Mouse (Mus musculus) hindbrain, embryonic 16.5 days (tissue): ENCODE results near the gene Mcl1. TPM values are rescaled to one million over a fixed set of nuclear protein-coding genes. Genes with fewer than 3 reads are reported as not detected.
A peak's percentile ranks its signal among the peaks of the same experiment; 100 is the strongest.
"Not testable (repeated sequence)": the region's sequence is repeated elsewhere in the genome, so short reads cannot be mapped to it uniquely, and the experiment has no call there.

ENCODE experiments used
- ATAC-seq: fragments of 200-750 bp; cut with Nextera tagmentation; 2 replicates; pipeline ENCODE4 v1.8.0; 2017; ENCODE audit warnings: moderate TSS enrichment, moderate library complexity
- H3K27ac ChIP-seq: fragments of 300-500 bp; sonication (generic); 2 replicates; pipeline ENCODE4 v1.5.1; 2014; ENCODE audit warnings: low read depth, mild to moderate bottlenecking, control low read depth, low read length, moderate library complexity
- H3K27me3 ChIP-seq: fragments of 300-500 bp; sonication (generic); replicated peaks from 2 replicates; pipeline ENCODE4 v1.6.1; 2014; ENCODE audit warnings: low read length; ENCODE audit not compliant: control insufficient read depth, insufficient read depth
- H3K36me3 ChIP-seq: fragments of 300-500 bp; sonication (generic); 2 replicates; pipeline ENCODE4 v1.6.1; 2014; ENCODE audit warnings: mild to moderate bottlenecking, low read length, moderate library complexity, mixed read lengths; ENCODE audit not compliant: control insufficient read depth, insufficient read depth
- H3K4me1 ChIP-seq: fragments of 300-500 bp; sonication (generic); 2 replicates; pipeline ENCODE4 v1.6.1; 2014; ENCODE audit warnings: low read depth, low read length; ENCODE audit not compliant: control insufficient read depth, insufficient read depth
- H3K4me2 ChIP-seq: fragments of 300-500 bp; sonication (generic); 2 replicates; pipeline ENCODE4 v1.6.1; 2014; ENCODE audit warnings: mild to moderate bottlenecking, low read length, control low read depth, moderate library complexity
- H3K4me3 ChIP-seq: fragments of 300-500 bp; sonication (generic); 2 replicates; pipeline ENCODE4 v1.5.1; 2014; ENCODE audit warnings: mild to moderate bottlenecking, low read length, control low read depth, moderate library complexity
- H3K9ac ChIP-seq: fragments of 300-500 bp; sonication (generic); 2 replicates; pipeline ENCODE4 v1.6.1; 2014; ENCODE audit warnings: low read depth, mild to moderate bottlenecking, control low read depth, low read length, moderate library complexity
- H3K9me3 ChIP-seq: fragments of 300-500 bp; sonication (generic); 2 replicates; pipeline ENCODE4 v1.6.1; 2014; ENCODE audit warnings: mild to moderate bottlenecking, low read length, moderate library complexity; ENCODE audit not compliant: control insufficient read depth
- WGBS: fragments of 180-500 bp; shearing (Covaris S2); extraction: QIAGEN DNeasy Blood & Tissue Kit; methylation state at CpG from one replicate; pipeline ENCODE4 v1.1.7; 2014; 5-methylcytosine and 5-hydroxymethylcytosine counted together
- polyA plus RNA-seq: library from polyadenylated mRNA; unstranded; fragments of >200 nt; fragmentation: Nextera tagmentation; extraction: Ambion mirVana; gene quantifications from 2 replicates; pipeline ENCODE4 v1.2.1, GENCODE M21; 2015

Mcl1 gene
- polyA plus RNA-seq, 1 experiment from 2014 or later, result 20.2 TPM

GRCm38 (mm10) chr3:95654371-95654770, 4.2 kb upstream of the Mcl1 start:
- H3K27ac ChIP-seq, H3K4me2 ChIP-seq, H3K9ac ChIP-seq, H3K9me3 ChIP-seq, H3K36me3 ChIP-seq, H3K27me3 ChIP-seq, H3K4me3 ChIP-seq, ATAC-seq, H3K4me1 ChIP-seq: not testable (repeated sequence)
- WGBS, result 93% methylated on average over 3 of the region's 3 CpGs

- H3K9me3 ChIP-seq, result no peaks in the 10 kb centered on the region
- H3K27ac ChIP-seq, result no peak overlapping the region
- H3K27me3 ChIP-seq, result no peaks in the 10 kb centered on the region
- peaks cover 5% of the 10 kb centered on the region for H3K4me1 ChIP-seq
- WGBS, result 88% methylated on average over 5 of the region's 5 CpGs
- no peak overlapping the region for H3K4me2 ChIP-seq
- H3K36me3 ChIP-seq, result no peaks in the 10 kb centered on the region; the same call in 1 of the 2 replicates
- no peak overlapping the region for H3K9ac ChIP-seq
- no peak overlapping the region for H3K4me3 ChIP-seq
- ATAC-seq, result no peak
Observed at GRCm38 (mm10) chr3:95655437-95655836, 3.2 kb upstream of the Mcl1 start.

- ATAC-seq, result no peak
- Histone ChIP-seq H3K9me3 (no peaks in the 10 kb centered on the region), H3K4me3 (no peak overlapping the region), H3K27ac (no peak overlapping the region), H3K9ac (no peak overlapping the region), H3K36me3 (peaks cover 3% of the 10 kb centered on the region; the same call in 1 of the 2 replicates), H3K4me1 (peaks cover 18% of the 10 kb centered on the region), H3K4me2 (no peak overlapping the region), H3K27me3 (no peaks in the 10 kb centered on the region)
- 93% methylated on average over 3 of the region's 3 CpGs for WGBS
Observed at GRCm38 (mm10) chr3:95657108-95657507, 1.5 kb upstream of the Mcl1 start.

GRCm38 (mm10) chr3:95657711-95658110, 877 bp upstream of the Mcl1 start:
- H3K4me2 ChIP-seq, result peak overlapping the region; percentile 94

GRCm38 (mm10) chr3:95658868-95659712, 502 bp downstream of the Mcl1 start:
- peak overlapping the region; percentile 94 for H3K4me2 ChIP-seq
- peak overlapping the region; percentile 84 for H3K9ac ChIP-seq
- ATAC-seq, result peak; percentile 83
- H3K4me3 ChIP-seq, result peak overlapping the region; percentile 57
- under 1% methylated on average over 95 of the region's 113 CpGs for WGBS
- peak overlapping the region; percentile 99 for H3K27ac ChIP-seq
- H3K27me3 ChIP-seq, result no peaks in the 10 kb centered on the region
- H3K4me1 ChIP-seq, result peaks cover 34% of the 10 kb centered on the region
- no peaks in the 10 kb centered on the region for H3K9me3 ChIP-seq
- H3K36me3 ChIP-seq, result peaks cover 3% of the 10 kb centered on the region; the same call in 1 of the 2 replicates

More at GRCm38 (mm10) chr3:95657711-95658110, 877 bp upstream of the Mcl1 start:
- Histone ChIP-seq H3K4me1 (peaks cover 25% of the 10 kb centered on the region), H3K36me3 (peaks cover 3% of the 10 kb centered on the region; the same call in 1 of the 2 replicates), H3K9ac (no peak overlapping the region; the same call in 1 of the 2 replicates), H3K27ac (no peak overlapping the region; the same call in 1 of the 2 replicates), H3K27me3 (no peaks in the 10 kb centered on the region), H3K4me3 (peak overlapping the region; percentile 57), H3K9me3 (no peaks in the 10 kb centered on the region)
- no peak for ATAC-seq
- WGBS, result 81% methylated on average over 3 of the region's 3 CpGs

- H3K36me3 ChIP-seq, result peaks cover 5% of the 10 kb centered on the region; the same call in 1 of the 2 replicates
- H3K4me2 ChIP-seq, result peak overlapping the region; percentile 94
- no peak for ATAC-seq
- no peaks in the 10 kb centered on the region for H3K27me3 ChIP-seq
- peak overlapping the region; percentile 57 for H3K4me3 ChIP-seq
- H3K9me3 ChIP-seq, result no peaks in the 10 kb centered on the region
- peak overlapping the region; percentile 99 for H3K27ac ChIP-seq
- peak overlapping the region; percentile 84 for H3K9ac ChIP-seq
- peaks cover 34% of the 10 kb centered on the region for H3K4me1 ChIP-seq
- 3% methylated on average over 8 of the region's 8 CpGs for WGBS
Observed at GRCm38 (mm10) chr3:95659948-95660347, 1.4 kb downstream of the Mcl1 start.

GRCm38 (mm10) chr3:95660788-95661478, 2.3 kb downstream of the Mcl1 start:
- no peaks in the 10 kb centered on the region for H3K9me3 ChIP-seq
- peak overlapping the region; percentile 57 for H3K4me3 ChIP-seq
- peak overlapping the region; percentile 84 for H3K9ac ChIP-seq
- H3K4me1 ChIP-seq, result peaks cover 34% of the 10 kb centered on the region
- H3K27me3 ChIP-seq, result no peaks in the 10 kb centered on the region
- H3K36me3 ChIP-seq, result peaks cover 5% of the 10 kb centered on the region; the same call in 1 of the 2 replicates
- peak overlapping the region; percentile 94 for H3K4me2 ChIP-seq
- no peak overlapping the region for H3K27ac ChIP-seq
- WGBS, result 49% methylated on average over 2 of the region's 2 CpGs
- ATAC-seq, result no peak

- Histone ChIP-seq H3K4me1 (peaks cover 34% of the 10 kb centered on the region), H3K27ac (no peak overlapping the region), H3K4me3 (no peak overlapping the region; the same call in 1 of the 2 replicates), H3K27me3 (no peaks in the 10 kb centered on the region), H3K9me3 (no peaks in the 10 kb centered on the region), H3K36me3 (peaks cover 5% of the 10 kb centered on the region; the same call in 1 of the 2 replicates), H3K9ac (no peak overlapping the region), H3K4me2 (peak overlapping the region; percentile 27)
- 61% methylated on average over 7 of the region's 7 CpGs for WGBS
- ATAC-seq, result no peak
Observed at GRCm38 (mm10) chr3:95661945-95662715, 3.5 kb downstream of the Mcl1 start.
